Comparison of ENCODE assay signal across 29 mouse cellular contexts in genomic region chr3:97538634-97539033, GRCm38 (mm10).
DNase-seq lines count a peak whose midpoint lies in the region; ATAC-seq and TF ChIP-seq lines count a peak whose summit lies in the region.
"Had no signal": no experiment of that assay in that cellular context is flagged by ENCODE, and none has a peak within 500 bp of the region (broad histone marks: within the 10 kb centered on the region; RNA-seq: fewer than 3 reads in every experiment).

No protein-coding gene starts in this region.

- H3K36me3 ChIP-seq in forebrain, postnatal 0 days (ENCODE audit: insufficient read depth) = no peaks in the 10 kb centered on the region
- no peaks in the 10 kb centered on the region for H3K36me3 ChIP-seq in forebrain, embryonic 11.5 days (ENCODE audit: control insufficient read depth, insufficient read depth, low read length)
- H3K36me3 ChIP-seq in kidney, postnatal 0 days (ENCODE audit: insufficient read depth, low read length) = no peaks in the 10 kb centered on the region
- no peaks in the 10 kb centered on the region for H3K36me3 ChIP-seq in midbrain, postnatal 0 days (ENCODE audit: insufficient read depth, low read length)
- H3K36me3 ChIP-seq in midbrain, embryonic 16.5 days (ENCODE audit: control insufficient read depth, insufficient read depth, low read length) = no peaks in the 10 kb centered on the region
- H3K36me3 ChIP-seq: embryonic facial prominence, embryonic 12.5 days; forebrain, embryonic 10.5 days; heart, embryonic 10.5 days; heart, embryonic 15.5 days; hindbrain, embryonic 12.5 days; kidney, embryonic 15.5 days; liver, embryonic 12.5 days; midbrain, embryonic 10.5 days; midbrain, embryonic 15.5 days; neural tube, embryonic 12.5 days had no signal

- no peak overlapping the region for H3K4me3 ChIP-seq in forebrain, postnatal 0 days (ENCODE audit: low read depth, low read length)
- H3K4me3 ChIP-seq in forebrain, embryonic 11.5 days (ENCODE audit: low read depth, low read length) = no peak overlapping the region
- no peak overlapping the region for H3K4me3 ChIP-seq in kidney, postnatal 0 days (replicated peaks; ENCODE audit: low read depth, low read length)
- H3K4me3 ChIP-seq in midbrain, postnatal 0 days (ENCODE audit: low read depth, low read length) = no peak overlapping the region
- no peak overlapping the region for H3K4me3 ChIP-seq in midbrain, embryonic 16.5 days (ENCODE audit: low read depth, low read length)
- H3K4me3 ChIP-seq: embryonic facial prominence, embryonic 12.5 days; forebrain, embryonic 10.5 days; heart, embryonic 10.5 days; heart, embryonic 15.5 days; hindbrain, embryonic 12.5 days; kidney, embryonic 15.5 days; liver, embryonic 12.5 days; midbrain, embryonic 10.5 days; midbrain, embryonic 15.5 days; myocyte; neural tube, embryonic 12.5 days had no signal

- no peak for DNase-seq in forebrain, postnatal 0 days
- no peak for DNase-seq in forebrain, embryonic 11.5 days (ENCODE audit: low spot score)
- no peak for DNase-seq in kidney, postnatal 0 days (ENCODE audit: low spot score)
- no peak for DNase-seq in kidney, postnatal 14 days
- peak; percentile 31 for DNase-seq in midbrain, postnatal 0 days (ENCODE audit: low spot score)
- DNase-seq in right cerebral cortex, postnatal 25 days = no peak
- DNase-seq in kidney, postnatal 10 days = no peak
- DNase-seq: adrenal gland, postnatal 25 days; cerebellum, adult 8-10 months; cerebellum, postnatal 25 days; gastrocnemius, postnatal 14 days; heart, postnatal 36 days; kidney, adult 18-20 months; liver, postnatal 0 days; lung, postnatal 10 days; thymus, postnatal 4 days had no signal

- H3K9ac ChIP-seq in forebrain, postnatal 0 days = no peak overlapping the region
- H3K9ac ChIP-seq in forebrain, embryonic 11.5 days (ENCODE audit: low read length) = no peak overlapping the region
- no peak overlapping the region for H3K9ac ChIP-seq in kidney, postnatal 0 days (ENCODE audit: low read depth, low read length)
- H3K9ac ChIP-seq in midbrain, postnatal 0 days (replicated peaks; ENCODE audit: low read length, poor library complexity, severe bottlenecking) = no peak overlapping the region
- no peak overlapping the region for H3K9ac ChIP-seq in midbrain, embryonic 16.5 days (ENCODE audit: low read depth, low read length)
- H3K9ac ChIP-seq: embryonic facial prominence, embryonic 12.5 days; heart, embryonic 15.5 days; hindbrain, embryonic 12.5 days; kidney, embryonic 15.5 days; liver, embryonic 12.5 days; liver, postnatal 0 days; midbrain, embryonic 15.5 days; neural tube, embryonic 12.5 days had no signal

- TF ChIP-seq CTCF in forebrain, postnatal 0 days (IDR thresholded peaks at IDR 0.05; ENCODE audit: low read depth) = peak; percentile 39; the same call in 1 of the 2 replicates
- TF ChIP-seq CTCF in kidney, postnatal 0 days (IDR thresholded peaks at IDR 0.05; ENCODE audit: low read depth) = peak; percentile 28; the same call in 1 of the 2 replicates
- peak; percentile 54 for TF ChIP-seq CTCF in midbrain, postnatal 0 days (IDR thresholded peaks at IDR 0.05)

- H3K4me1 ChIP-seq in forebrain, postnatal 0 days (ENCODE audit: insufficient read depth) = no peaks in the 10 kb centered on the region
- no peaks in the 10 kb centered on the region for H3K4me1 ChIP-seq in forebrain, embryonic 11.5 days (replicated peaks; ENCODE audit: control insufficient read depth, insufficient read depth, low read length)
- H3K4me1 ChIP-seq in kidney, postnatal 0 days (replicated peaks; ENCODE audit: insufficient read depth, low read length) = no peaks in the 10 kb centered on the region
- H3K4me1 ChIP-seq in midbrain, postnatal 0 days (ENCODE audit: insufficient read depth, low read length) = no peaks in the 10 kb centered on the region
- peaks cover 2% of the 10 kb centered on the region; the same call in 1 of the 2 replicates for H3K4me1 ChIP-seq in midbrain, embryonic 16.5 days (ENCODE audit: control insufficient read depth, insufficient read depth, low read length)
- H3K4me1 ChIP-seq: embryonic facial prominence, embryonic 12.5 days; heart, embryonic 10.5 days; heart, embryonic 15.5 days; hindbrain, embryonic 12.5 days; kidney, embryonic 15.5 days; liver, embryonic 12.5 days; midbrain, embryonic 15.5 days; neural tube, embryonic 12.5 days had no signal

- WGBS in forebrain, postnatal 0 days = 52% methylated on average over 1 of the region's 1 CpGs
- 70% methylated on average over 1 of the region's 1 CpGs for whole genome bisulfite sequencing in forebrain, embryonic 11.5 days
- 63% methylated on average over 1 of the region's 1 CpGs for WGBS in kidney, postnatal 0 days
- WGBS in midbrain, postnatal 0 days = 43% methylated on average over 1 of the region's 1 CpGs
- 50% methylated on average over 1 of the region's 1 CpGs for WGBS in midbrain, embryonic 16.5 days

- ATAC-seq in forebrain, postnatal 0 days = no peak
- no peak for ATAC-seq in forebrain, embryonic 11.5 days (replicated peaks; ENCODE audit: low FRiP score)
- no peak for ATAC-seq in kidney, postnatal 0 days (replicated peaks; ENCODE audit: low FRiP score, low read depth)
- no peak for ATAC-seq in midbrain, postnatal 0 days (ENCODE audit: low FRiP score)
- no peak for ATAC-seq in midbrain, embryonic 16.5 days
- ATAC-seq: forebrain, embryonic 16.5 days; liver, embryonic 12.5 days; liver, postnatal 0 days; midbrain, embryonic 15.5 days had no signal

- H3K4me2 ChIP-seq in forebrain, postnatal 0 days (ENCODE audit: low read depth) = no peak overlapping the region
- H3K4me2 ChIP-seq in forebrain, embryonic 11.5 days (ENCODE audit: low read depth, low read length, severe bottlenecking) = no peak overlapping the region
- no peak overlapping the region for H3K4me2 ChIP-seq in kidney, postnatal 0 days (ENCODE audit: low read length)
- no peak overlapping the region for H3K4me2 ChIP-seq in midbrain, postnatal 0 days (ENCODE audit: low read depth, low read length, poor library complexity, severe bottlenecking)
- H3K4me2 ChIP-seq in midbrain, embryonic 16.5 days (ENCODE audit: low read length) = no peak overlapping the region
- H3K4me2 ChIP-seq: embryonic facial prominence, embryonic 12.5 days; heart, embryonic 15.5 days; hindbrain, embryonic 12.5 days; kidney, embryonic 15.5 days; liver, embryonic 12.5 days; midbrain, embryonic 15.5 days; neural tube, embryonic 12.5 days had no signal

- no peaks in the 10 kb centered on the region for H3K9me3 ChIP-seq in forebrain, postnatal 0 days (ENCODE audit: low read length)
- H3K9me3 ChIP-seq in forebrain, embryonic 11.5 days (ENCODE audit: control insufficient read depth, low read length) = no peaks in the 10 kb centered on the region
- no peaks in the 10 kb centered on the region for H3K9me3 ChIP-seq in kidney, postnatal 0 days (replicated peaks; ENCODE audit: low read length)
- no peaks in the 10 kb centered on the region for H3K9me3 ChIP-seq in midbrain, postnatal 0 days (ENCODE audit: low read length)
- no peaks in the 10 kb centered on the region for H3K9me3 ChIP-seq in midbrain, embryonic 16.5 days (replicated peaks; ENCODE audit: control insufficient read depth, low read length, poor library complexity, severe bottlenecking)
- H3K9me3 ChIP-seq: embryonic facial prominence, embryonic 12.5 days; forebrain, embryonic 10.5 days; heart, embryonic 10.5 days; heart, embryonic 15.5 days; hindbrain, embryonic 12.5 days; kidney, embryonic 15.5 days; liver, embryonic 12.5 days; midbrain, embryonic 10.5 days; midbrain, embryonic 15.5 days; neural tube, embryonic 12.5 days had no signal

- no peaks in the 10 kb centered on the region for H3K27me3 ChIP-seq in forebrain, postnatal 0 days (ENCODE audit: insufficient read depth, low read length)
- no peaks in the 10 kb centered on the region for H3K27me3 ChIP-seq in forebrain, embryonic 11.5 days (ENCODE audit: control insufficient read depth, insufficient read depth, low read length)
- H3K27me3 ChIP-seq in kidney, postnatal 0 days (ENCODE audit: insufficient read depth, low read length) = no peaks in the 10 kb centered on the region
- no peaks in the 10 kb centered on the region for H3K27me3 ChIP-seq in midbrain, postnatal 0 days (ENCODE audit: insufficient read depth, low read length)
- no peaks in the 10 kb centered on the region for H3K27me3 ChIP-seq in midbrain, embryonic 16.5 days (ENCODE audit: control insufficient read depth, insufficient read depth, low read depth, low read length)
- H3K27me3 ChIP-seq: embryonic facial prominence, embryonic 12.5 days; heart, embryonic 15.5 days; hindbrain, embryonic 12.5 days; kidney, embryonic 15.5 days; liver, embryonic 12.5 days; midbrain, embryonic 15.5 days; neural tube, embryonic 12.5 days had no signal

- H3K27ac ChIP-seq in forebrain, postnatal 0 days (ENCODE audit: low read depth, low read length) = no peak overlapping the region
- no peak overlapping the region for H3K27ac ChIP-seq in forebrain, embryonic 11.5 days (ENCODE audit: low read depth, low read length)
- H3K27ac ChIP-seq in kidney, postnatal 0 days = no peak overlapping the region
- no peak overlapping the region for H3K27ac ChIP-seq in midbrain, postnatal 0 days (ENCODE audit: low read depth, low read length)
- no peak overlapping the region for H3K27ac ChIP-seq in midbrain, embryonic 16.5 days (ENCODE audit: low read length)
- H3K27ac ChIP-seq: embryonic facial prominence, embryonic 12.5 days; forebrain, embryonic 10.5 days; heart, embryonic 10.5 days; heart, embryonic 15.5 days; hindbrain, embryonic 12.5 days; kidney, embryonic 15.5 days; liver, embryonic 12.5 days; midbrain, embryonic 10.5 days; midbrain, embryonic 15.5 days; neural tube, embryonic 12.5 days had no signal
